Mouse (Mus musculus) E14TG2a.4 (cell line): ENCODE results near the gene Trip12.

Experiments used
- CTCF ChIP-seq: conservative IDR thresholded peaks from 2 replicates; pipeline ENCODE4 v1.5.1; 2014; ENCODE audit warnings: low read length
- NANOG ChIP-seq: IDR thresholded peaks from 2 replicates; pipeline ENCODE4 v1.6.1; 2014; ENCODE audit warnings: borderline replicate concordance, low read length, mixed read lengths
- POU5F1 ChIP-seq: IDR thresholded peaks from 2 replicates; pipeline ENCODE4 v1.6.1; 2014; ENCODE audit warnings: low read length, borderline replicate concordance

GRCm38 (mm10) chr1:84737097-84737496, 103.2 kb downstream of the Trip12 start:
- TF ChIP-seq CTCF (no peak), POU5F1 (no peak), NANOG (no peak)
